Mouse (Mus musculus) liver, embryonic 14.5 days (tissue): ENCODE measurements around the gene Cx3cr1. TPM values are rescaled to one million over a fixed set of nuclear protein-coding genes. Genes with fewer than 3 reads are reported as not detected.

Experiments used
- ATAC-seq: fragments of 200-750 bp; cut with Nextera tagmentation; 2 replicates; pipeline ENCODE4 v1.8.0; 2017; ENCODE audit warnings: moderate number of reproducible peaks, mild to moderate bottlenecking, moderate library complexity; ENCODE audit not compliant: insufficient read depth
- DNase-seq, 3 experiments: peaks; one replicate each; pipeline ENCODE4 v3.0.0-alpha.2; 2012 to 2013; ENCODE audit warnings: low read depth in 3 of 3, low spot score in 3 of 3
- H3K27ac ChIP-seq: fragments of 300-500 bp; sonication (generic); 2 replicates; pipeline ENCODE4 v1.5.1; 2014; ENCODE audit warnings: moderate library complexity, mild to moderate bottlenecking, control low read depth, inconsistent platforms
- H3K27me3 ChIP-seq: fragments of 300-500 bp; sonication (generic); 2 replicates; pipeline ENCODE4 v1.6.1; 2014; ENCODE audit warnings: mild to moderate bottlenecking, low read length, moderate library complexity; ENCODE audit not compliant: control insufficient read depth, insufficient read depth
- H3K36me3 ChIP-seq: fragments of 300-500 bp; sonication (generic); replicated peaks from 2 replicates; pipeline ENCODE4 v1.6.1; 2014; ENCODE audit warnings: low read depth; ENCODE audit not compliant: control insufficient read depth, insufficient read depth
- H3K4me1 ChIP-seq, 2 experiments: fragments of 200-500 bp in 1 of 2; fragments of 300-500 bp in 1 of 2; sonication (generic) in 1 of 2; replicated peaks; 2 replicates each; pipeline ENCODE4 v1.6.1; 2012 to 2014; ENCODE audit warnings: antibody characterized with exemption in 1 of 2, inconsistent platforms in 1 of 2, low read length in 1 of 2; ENCODE audit not compliant: control insufficient read depth in 2 of 2, insufficient read depth in 2 of 2
- H3K4me2 ChIP-seq: fragments of 300-500 bp; sonication (generic); 2 replicates; pipeline ENCODE4 v1.6.1; 2014; ENCODE audit warnings: low read depth, mild to moderate bottlenecking, control low read depth, moderate library complexity
- H3K4me3 ChIP-seq, 2 experiments: fragments of 200-500 bp in 1 of 2; fragments of 300-500 bp in 1 of 2; sonication (generic) in 1 of 2; 2 replicates each; pipeline ENCODE4 v1.5.1; 2012 to 2014; ENCODE audit warnings: low read depth in 2 of 2, low read length in 2 of 2, mild to moderate bottlenecking in 2 of 2, control low read depth in 1 of 2, inconsistent platforms in 1 of 2, moderate library complexity in 1 of 2; ENCODE audit not compliant: insufficient read depth in 1 of 2
- H3K9ac ChIP-seq: fragments of 300-500 bp; sonication (generic); replicated peaks from 2 replicates; pipeline ENCODE4 v1.6.1; 2014; ENCODE audit warnings: mild to moderate bottlenecking, control low read depth, moderate library complexity
- H3K9me3 ChIP-seq: fragments of 300-500 bp; sonication (generic); 2 replicates; pipeline ENCODE4 v1.6.1; 2016; ENCODE audit warnings: low read length, mixed read lengths; ENCODE audit not compliant: control insufficient read depth
- CTCF ChIP-seq: IDR thresholded peaks from 2 replicates; pipeline ENCODE4 v1.5.1; 2016; ENCODE audit warnings: antibody characterized with exemption, low read depth, control low read depth
- EP300 ChIP-seq: IDR thresholded peaks from 2 replicates; pipeline ENCODE4 v1.6.1; 2016; ENCODE audit warnings: antibody characterized with exemption, low read depth
- WGBS: fragments of 180-500 bp; shearing (Covaris S2); extraction: QIAGEN DNeasy Blood & Tissue Kit; methylation state at CpG from one replicate; pipeline ENCODE4 v1.1.7; 2014; ENCODE audit not compliant: insufficient replicate concordance; 5-methylcytosine and 5-hydroxymethylcytosine counted together
- polyA plus RNA-seq, 2 experiments: library from polyadenylated mRNA; depleted of rRNA in 1 of 2; stranded (reverse) in 1 of 2; unstranded in 1 of 2; fragments of >200 nt; fragmentation: Nextera tagmentation in 1 of 2; extraction: Ambion mirVana in 1 of 2; gene quantifications; 2 replicates each; pipeline versions ENCODE4 v1.2.1 to v1.2.3; 2012 to 2014

Cx3cr1 gene
- polyA plus RNA-seq, 2 experiments = 0.69 to 1.4 TPM

- no peak for DNase-seq
- Histone ChIP-seq H3K9me3 (no peaks in the 10 kb centered on the region), H3K4me2 (no peak overlapping the region), H3K9ac (no peak overlapping the region), H3K36me3 (no peaks in the 10 kb centered on the region), H3K4me1 (peaks cover 0 to 5% of the 10 kb centered on the region in 2 experiments; a peak in 1 of 4 replicates), H3K27me3 (no peaks in the 10 kb centered on the region), H3K27ac (no peak overlapping the region), H3K4me3 (no peak overlapping the region)
- TF ChIP-seq CTCF (no peak), EP300 (no peak)
- ATAC-seq = no peak
- WGBS = 83% methylated on average over 14 of the region's 14 CpGs
Measured at GRCm38 (mm10) chr9:119941861-119942260, 127.8 kb downstream of the Cx3cr1 start.

GRCm38 (mm10) chr9:119941407-119941806, 128.3 kb downstream of the Cx3cr1 start:
- Histone ChIP-seq H3K9ac (no peak overlapping the region), H3K9me3 (no peaks in the 10 kb centered on the region), H3K4me1 (peaks cover 0 to 6% of the 10 kb centered on the region in 2 experiments; a peak in 2 of 4 replicates), H3K27ac (no peak overlapping the region), H3K4me3 (no peak overlapping the region), H3K36me3 (no peaks in the 10 kb centered on the region), H3K4me2 (no peak overlapping the region), H3K27me3 (no peaks in the 10 kb centered on the region)
- TF ChIP-seq CTCF = no peak
- TF ChIP-seq EP300 = no peak
- ATAC-seq = no peak
- WGBS = 64% methylated on average over 5 of the region's 5 CpGs
- DNase-seq = no peak

GRCm38 (mm10) chr9:119939646-119940045, 130.0 kb downstream of the Cx3cr1 start:
- DNase-seq (no peak), ATAC-seq (no peak)
- 74% methylated on average over 10 of the region's 10 CpGs for WGBS
- Histone ChIP-seq H3K4me2 (no peak overlapping the region), H3K4me1 (peaks cover 4 to 14% of the 10 kb centered on the region in 2 experiments; a peak in 3 of 4 replicates), H3K27me3 (no peaks in the 10 kb centered on the region), H3K27ac (no peak overlapping the region), H3K9me3 (no peaks in the 10 kb centered on the region), H3K36me3 (no peaks in the 10 kb centered on the region), H3K9ac (no peak overlapping the region), H3K4me3 (no peak overlapping the region)
- no peak for TF ChIP-seq EP300
- TF ChIP-seq CTCF = no peak

GRCm38 (mm10) chr9:119938496-119938895, 131.2 kb downstream of the Cx3cr1 start:
- ATAC-seq (no peak), DNase-seq (no peak)
- no peaks in the 10 kb centered on the region for H3K27me3 ChIP-seq
- H3K27ac ChIP-seq = no peak overlapping the region
- H3K4me3 ChIP-seq = no peak overlapping the region
- no peak overlapping the region for H3K4me2 ChIP-seq
- H3K9me3 ChIP-seq = no peaks in the 10 kb centered on the region
- WGBS = 22% methylated on average over 4 of the region's 4 CpGs
- TF ChIP-seq CTCF = no peak
- no peak for TF ChIP-seq EP300
- H3K36me3 ChIP-seq = no peaks in the 10 kb centered on the region
- peaks cover 4 to 14% of the 10 kb centered on the region in 2 experiments; a peak in 3 of 4 replicates for H3K4me1 ChIP-seq
- H3K9ac ChIP-seq = no peak overlapping the region

- Histone ChIP-seq H3K36me3 (no peaks in the 10 kb centered on the region), H3K27ac (no peak within 1 kb of the TSS), H3K4me1 (peaks cover 4 to 14% of the 10 kb centered on the region in 2 experiments; a peak in 3 of 4 replicates), H3K4me3 (peak within 1 kb of the TSS; percentile 64 to 89), H3K4me2 (peak within 1 kb of the TSS; percentile 87), H3K9ac (peak within 1 kb of the TSS; percentile 82), H3K9me3 (no peaks in the 10 kb centered on the region), H3K27me3 (no peaks in the 10 kb centered on the region)
- DNase-seq = peak; percentile 75 to 78 (median 77)
- ATAC-seq = peak; percentile 90
- 2% methylated on average over 40 of the region's 40 CpGs for WGBS
- no peak for TF ChIP-seq CTCF
- no peak for TF ChIP-seq EP300
Measured at GRCm38 (mm10) chr9:119937005-119937773, 132.5 kb downstream of the Cx3cr1 start, which contains the start of the genes Gorasp1 and Ttc21a. Gene Gorasp1 (minus strand): TSS chr9:119937565. Gene Ttc21a (plus strand): TSS chr9:119937606.
